Mouse (Mus musculus) hindbrain, embryonic 16.5 days (tissue): ENCODE results near the gene Fam83c. TPM values are rescaled to one million over a fixed set of nuclear protein-coding genes. Genes with fewer than 3 reads are reported as not detected.

Source experiments
- ATAC-seq: fragments of 200-750 bp; cut with Nextera tagmentation; 2 replicates; pipeline ENCODE4 v1.8.0; 2017; ENCODE audit warnings: moderate TSS enrichment, moderate library complexity
- H3K27ac ChIP-seq: fragments of 300-500 bp; sonication (generic); 2 replicates; pipeline ENCODE4 v1.5.1; 2014; ENCODE audit warnings: low read depth, mild to moderate bottlenecking, control low read depth, low read length, moderate library complexity
- H3K27me3 ChIP-seq: fragments of 300-500 bp; sonication (generic); replicated peaks from 2 replicates; pipeline ENCODE4 v1.6.1; 2014; ENCODE audit warnings: low read length; ENCODE audit not compliant: control insufficient read depth, insufficient read depth
- H3K36me3 ChIP-seq: fragments of 300-500 bp; sonication (generic); 2 replicates; pipeline ENCODE4 v1.6.1; 2014; ENCODE audit warnings: mild to moderate bottlenecking, low read length, moderate library complexity, mixed read lengths; ENCODE audit not compliant: control insufficient read depth, insufficient read depth
- H3K4me1 ChIP-seq: fragments of 300-500 bp; sonication (generic); 2 replicates; pipeline ENCODE4 v1.6.1; 2014; ENCODE audit warnings: low read depth, low read length; ENCODE audit not compliant: control insufficient read depth, insufficient read depth
- H3K4me2 ChIP-seq: fragments of 300-500 bp; sonication (generic); 2 replicates; pipeline ENCODE4 v1.6.1; 2014; ENCODE audit warnings: mild to moderate bottlenecking, low read length, control low read depth, moderate library complexity
- H3K4me3 ChIP-seq: fragments of 300-500 bp; sonication (generic); 2 replicates; pipeline ENCODE4 v1.5.1; 2014; ENCODE audit warnings: mild to moderate bottlenecking, low read length, control low read depth, moderate library complexity
- H3K9ac ChIP-seq: fragments of 300-500 bp; sonication (generic); 2 replicates; pipeline ENCODE4 v1.6.1; 2014; ENCODE audit warnings: low read depth, mild to moderate bottlenecking, control low read depth, low read length, moderate library complexity
- H3K9me3 ChIP-seq: fragments of 300-500 bp; sonication (generic); 2 replicates; pipeline ENCODE4 v1.6.1; 2014; ENCODE audit warnings: mild to moderate bottlenecking, low read length, moderate library complexity; ENCODE audit not compliant: control insufficient read depth
- WGBS: fragments of 180-500 bp; shearing (Covaris S2); extraction: QIAGEN DNeasy Blood & Tissue Kit; methylation state at CpG from one replicate; pipeline ENCODE4 v1.1.7; 2014; 5-methylcytosine and 5-hydroxymethylcytosine counted together
- polyA plus RNA-seq: library from polyadenylated mRNA; unstranded; fragments of >200 nt; fragmentation: Nextera tagmentation; extraction: Ambion mirVana; gene quantifications from 2 replicates; pipeline ENCODE4 v1.2.1, GENCODE M21; 2015

The Fam83c gene
- polyA plus RNA-seq = 0.41 and 0.61 TPM in 2 replicates

- ATAC-seq = no peak
- no peaks in the 10 kb centered on the region for H3K27me3 ChIP-seq
- H3K4me2 ChIP-seq = no peak within 1 kb of the TSS
- H3K4me1 ChIP-seq = no peaks in the 10 kb centered on the region
- H3K27ac ChIP-seq = no peak within 1 kb of the TSS
- H3K4me3 ChIP-seq = no peak within 1 kb of the TSS
- H3K9ac ChIP-seq = no peak within 1 kb of the TSS
- 64% methylated on average over 9 of the region's 9 CpGs for WGBS
- no peaks in the 10 kb centered on the region for H3K9me3 ChIP-seq
- no peaks in the 10 kb centered on the region for H3K36me3 ChIP-seq
Measured at GRCm38 (mm10) chr2:155834732-155835131, at the start of gene Fam83c. TSS of gene Fam83c (minus strand) at chr2:155834854.

GRCm38 (mm10) chr2:155882087-155882486 lies 47.4 kb upstream of the Fam83c start:
- Histone ChIP-seq H3K4me3 (no peak overlapping the region), H3K9ac (no peak overlapping the region), H3K4me1 (no peaks in the 10 kb centered on the region), H3K36me3 (peaks cover 8% of the 10 kb centered on the region), H3K27ac (no peak overlapping the region), H3K9me3 (no peaks in the 10 kb centered on the region), H3K27me3 (no peaks in the 10 kb centered on the region), H3K4me2 (no peak overlapping the region)
- 93% methylated on average over 3 of the region's 3 CpGs for WGBS
- ATAC-seq = no peak

GRCm38 (mm10) chr2:155878964-155879876 lies 44.6 kb upstream of the Fam83c start:
- Histone ChIP-seq H3K4me1 (no peaks in the 10 kb centered on the region), H3K27me3 (no peaks in the 10 kb centered on the region), H3K36me3 (peaks cover 7% of the 10 kb centered on the region; the same call in 1 of the 2 replicates), H3K4me3 (no peak overlapping the region), H3K4me2 (no peak overlapping the region), H3K9ac (no peak overlapping the region), H3K27ac (no peak overlapping the region), H3K9me3 (no peaks in the 10 kb centered on the region)
- no peak for ATAC-seq
- 89% methylated on average over 21 of the region's 21 CpGs for WGBS

DNA sequence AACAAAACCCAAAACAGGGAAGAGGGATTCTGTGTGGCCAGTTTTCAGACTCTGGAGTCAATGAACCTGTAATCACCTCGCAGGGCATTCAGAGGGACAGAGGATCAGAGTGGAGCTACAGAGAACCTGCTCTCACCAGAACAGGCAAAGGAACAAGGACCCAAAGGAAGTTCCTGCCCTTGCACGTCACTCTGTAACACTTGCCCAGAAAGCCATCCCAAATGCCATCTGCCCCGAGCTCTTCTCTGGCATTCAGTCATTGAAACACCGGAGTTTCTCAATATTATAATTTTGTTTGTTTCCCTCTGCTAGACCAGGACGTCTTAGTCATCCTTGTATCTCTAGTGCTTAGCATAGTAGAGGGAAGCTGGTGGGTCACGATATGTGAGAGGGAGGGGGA lies 39.0 kb upstream of the Fam83c start:
- WGBS = 76% methylated on average over 6 of the region's 6 CpGs
- Histone ChIP-seq H3K4me3 (no peak overlapping the region), H3K9me3 (no peaks in the 10 kb centered on the region), H3K4me2 (no peak overlapping the region), H3K4me1 (no peaks in the 10 kb centered on the region; the same call in 1 of the 2 replicates), H3K9ac (no peak overlapping the region), H3K36me3 (peaks cover 5% of the 10 kb centered on the region; the same call in 1 of the 2 replicates), H3K27ac (no peak overlapping the region), H3K27me3 (no peaks in the 10 kb centered on the region)
- no peak for ATAC-seq

GRCm38 (mm10) chr2:155872930-155873507 lies 38.4 kb upstream of the Fam83c start:
- H3K9me3 ChIP-seq = no peaks in the 10 kb centered on the region
- H3K36me3 ChIP-seq = peaks cover 5% of the 10 kb centered on the region; the same call in 1 of the 2 replicates
- WGBS = 52% methylated on average over 10 of the region's 10 CpGs
- H3K27ac ChIP-seq = no peak overlapping the region
- no peak overlapping the region for H3K4me3 ChIP-seq
- H3K4me2 ChIP-seq = no peak overlapping the region
- ATAC-seq = no peak
- H3K9ac ChIP-seq = no peak overlapping the region
- H3K4me1 ChIP-seq = no peaks in the 10 kb centered on the region; the same call in 1 of the 2 replicates
- H3K27me3 ChIP-seq = no peaks in the 10 kb centered on the region

DNA sequence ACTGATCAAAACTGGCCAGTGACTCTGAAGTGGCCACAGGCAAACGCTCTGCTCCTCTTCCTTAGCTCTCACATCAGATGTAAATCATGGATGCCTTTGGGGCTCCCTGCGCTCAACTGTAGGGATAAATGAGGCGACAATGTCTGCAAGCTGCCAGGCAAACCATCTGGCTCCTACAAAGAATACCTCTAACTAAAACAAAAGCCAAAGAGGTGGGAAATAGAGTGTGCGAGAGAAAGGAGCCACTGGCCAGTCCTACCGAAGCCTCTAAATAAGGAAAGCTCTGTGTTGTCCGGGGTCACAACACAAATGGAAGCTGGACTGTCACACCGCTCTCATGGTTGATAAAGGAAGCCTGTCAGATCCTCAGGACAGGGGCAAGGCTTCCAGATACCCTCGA lies 37.8 kb upstream of the Fam83c start:
- WGBS = 49% methylated on average over 8 of the region's 8 CpGs
- no peak overlapping the region for H3K9ac ChIP-seq
- ATAC-seq = no peak; the same call in 1 of the 2 replicates
- no peak overlapping the region for H3K27ac ChIP-seq
- H3K4me1 ChIP-seq = no peaks in the 10 kb centered on the region; the same call in 1 of the 2 replicates
- H3K4me2 ChIP-seq = no peak overlapping the region
- H3K4me3 ChIP-seq = no peak overlapping the region
- no peaks in the 10 kb centered on the region for H3K27me3 ChIP-seq
- no peaks in the 10 kb centered on the region for H3K9me3 ChIP-seq
- peaks cover 5% of the 10 kb centered on the region; the same call in 1 of the 2 replicates for H3K36me3 ChIP-seq

DNA sequence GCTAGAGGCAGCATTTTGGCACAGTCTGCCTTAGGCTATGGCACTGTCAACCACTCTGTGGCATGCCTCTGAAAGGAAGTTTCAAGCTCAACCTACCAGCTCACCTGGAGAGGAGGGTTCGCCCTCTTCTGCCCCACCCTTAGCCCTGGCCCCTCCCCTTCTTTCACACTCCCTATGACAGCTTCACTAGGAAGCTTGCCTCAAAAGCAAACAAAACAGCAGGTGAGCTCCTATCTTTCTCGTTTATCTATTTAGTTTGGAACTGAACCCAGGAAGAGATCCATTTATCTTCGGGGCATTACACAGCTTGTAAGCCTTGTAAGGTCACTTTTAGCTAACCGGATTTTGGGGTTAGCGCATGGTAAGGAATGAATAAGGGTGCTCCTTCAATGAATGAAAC lies 35.1 kb upstream of the Fam83c start:
- Histone ChIP-seq H3K9ac (no peak overlapping the region), H3K9me3 (no peaks in the 10 kb centered on the region), H3K4me3 (no peak overlapping the region), H3K4me1 (no peaks in the 10 kb centered on the region; the same call in 1 of the 2 replicates), H3K36me3 (peaks cover 3% of the 10 kb centered on the region; the same call in 1 of the 2 replicates), H3K27ac (no peak overlapping the region), H3K4me2 (no peak overlapping the region), H3K27me3 (no peaks in the 10 kb centered on the region)
- 73% methylated on average over 5 of the region's 5 CpGs for WGBS
- ATAC-seq = no peak

GRCm38 (mm10) chr2:155868320-155868719 lies 33.7 kb upstream of the Fam83c start:
- Histone ChIP-seq H3K36me3 (peaks cover 3% of the 10 kb centered on the region; the same call in 1 of the 2 replicates), H3K27me3 (no peaks in the 10 kb centered on the region), H3K9me3 (no peaks in the 10 kb centered on the region), H3K4me1 (peaks cover 3% of the 10 kb centered on the region; the same call in 1 of the 2 replicates), H3K4me2 (no peak overlapping the region), H3K27ac (no peak overlapping the region), H3K4me3 (no peak overlapping the region), H3K9ac (no peak overlapping the region)
- no peak for ATAC-seq
- 97% methylated on average over 8 of the region's 8 CpGs for WGBS

DNA sequence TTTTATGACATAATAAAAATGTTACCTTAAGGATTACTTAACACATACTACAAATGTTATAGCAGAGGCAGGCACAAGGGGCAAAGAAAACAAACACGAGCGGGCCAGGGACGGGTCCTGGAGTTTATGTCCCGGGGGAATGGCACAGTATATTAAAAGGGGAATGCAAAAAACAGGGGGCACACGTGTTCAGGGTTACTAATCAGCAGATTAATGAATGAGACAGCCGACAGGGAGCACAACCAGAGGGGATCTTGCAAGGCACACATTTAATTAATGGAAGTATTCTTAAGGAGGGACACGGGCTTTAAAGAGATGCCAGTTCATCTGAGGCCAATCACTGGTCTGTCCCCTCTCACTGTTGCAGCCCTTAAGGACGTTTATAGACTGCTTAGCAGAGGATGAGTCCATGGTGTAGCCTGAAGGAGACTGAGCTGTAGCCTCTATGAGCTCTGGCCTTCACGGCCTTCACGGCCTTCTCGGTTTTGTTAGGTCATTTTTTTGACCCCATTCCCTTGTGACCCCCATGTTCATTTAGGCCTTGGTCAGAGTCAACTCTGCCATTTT lies 28.7 kb upstream of the Fam83c start:
- Histone ChIP-seq H3K4me1 (peaks cover 7% of the 10 kb centered on the region), H3K4me2 (peak overlapping the region; percentile 40), H3K9ac (peak overlapping the region; percentile 22; the same call in 1 of the 2 replicates), H3K27me3 (no peaks in the 10 kb centered on the region), H3K27ac (peak overlapping the region; percentile 3; the same call in 1 of the 2 replicates), H3K4me3 (no peak overlapping the region), H3K9me3 (no peaks in the 10 kb centered on the region), H3K36me3 (peaks cover 8% of the 10 kb centered on the region; the same call in 1 of the 2 replicates)
- WGBS = 43% methylated on average over 11 of the region's 11 CpGs
- peak; percentile 70 for ATAC-seq
